Mouse (Mus musculus) midbrain, embryonic 11.5 days (tissue): ENCODE data around the gene Vti1a. TPM values are rescaled to one million over a fixed set of nuclear protein-coding genes. Genes with fewer than 3 reads are reported as not detected.
A peak's percentile ranks its signal among the peaks of the same experiment; 100 is the strongest.

ENCODE experiments used
- ATAC-seq: fragments of 200-750 bp; cut with Nextera tagmentation; 2 replicates; pipeline ENCODE4 v1.8.0; 2017; ENCODE audit warnings: moderate TSS enrichment, moderate library complexity; ENCODE audit not compliant: low FRiP score
- DNase-seq: peaks from one replicate; pipeline ENCODE4 v3.0.0; 2015; ENCODE audit warnings: low spot score; ENCODE audit errors: missing footprints
- H3K27ac ChIP-seq: fragments of 300-500 bp; sonication (generic); 2 replicates; pipeline ENCODE4 v1.5.1; 2014; ENCODE audit warnings: low read depth, low read length
- H3K27me3 ChIP-seq: fragments of 300-500 bp; sonication (generic); 2 replicates; pipeline ENCODE4 v1.6.1; 2014; ENCODE audit warnings: mild to moderate bottlenecking, low read length, moderate library complexity, mixed read lengths; ENCODE audit not compliant: control insufficient read depth, insufficient read depth
- H3K36me3 ChIP-seq: fragments of 300-500 bp; sonication (generic); 2 replicates; pipeline ENCODE4 v1.6.1; 2014; ENCODE audit warnings: mild to moderate bottlenecking, low read length, moderate library complexity, mixed read lengths; ENCODE audit not compliant: control insufficient read depth, insufficient read depth
- H3K4me1 ChIP-seq: fragments of 300-500 bp; sonication (generic); 2 replicates; pipeline ENCODE4 v1.6.1; 2014; ENCODE audit warnings: low read length; ENCODE audit not compliant: control insufficient read depth, insufficient read depth
- H3K4me2 ChIP-seq: fragments of 300-500 bp; sonication (generic); 2 replicates; pipeline ENCODE4 v1.6.1; 2014; ENCODE audit warnings: mild to moderate bottlenecking, moderate library complexity
- H3K4me3 ChIP-seq: fragments of 300-500 bp; sonication (generic); 2 replicates; pipeline ENCODE4 v1.5.1; 2014; ENCODE audit warnings: low read depth, low read length
- H3K9ac ChIP-seq: fragments of 300-500 bp; sonication (generic); 2 replicates; pipeline ENCODE4 v1.6.1; 2014; ENCODE audit warnings: low read length
- H3K9me3 ChIP-seq: fragments of 300-500 bp; sonication (generic); 2 replicates; pipeline ENCODE4 v1.6.1; 2016; ENCODE audit warnings: low read length; ENCODE audit not compliant: control insufficient read depth
- WGBS: fragments of 180-500 bp; shearing (Covaris S2); extraction: QIAGEN DNeasy Blood & Tissue Kit; methylation state at CpG from one replicate; pipeline ENCODE4 v1.1.7; 2014; 5-methylcytosine and 5-hydroxymethylcytosine counted together
- polyA plus RNA-seq: library from polyadenylated mRNA; unstranded; fragments of >200 nt; fragmentation: Nextera tagmentation; extraction: Ambion mirVana; gene quantifications from 2 replicates; pipeline ENCODE4 v1.2.1, GENCODE M21; 2014

The Vti1a gene
- polyA plus RNA-seq, 1 experiment from 2014 or later: 27.1 TPM

DNA sequence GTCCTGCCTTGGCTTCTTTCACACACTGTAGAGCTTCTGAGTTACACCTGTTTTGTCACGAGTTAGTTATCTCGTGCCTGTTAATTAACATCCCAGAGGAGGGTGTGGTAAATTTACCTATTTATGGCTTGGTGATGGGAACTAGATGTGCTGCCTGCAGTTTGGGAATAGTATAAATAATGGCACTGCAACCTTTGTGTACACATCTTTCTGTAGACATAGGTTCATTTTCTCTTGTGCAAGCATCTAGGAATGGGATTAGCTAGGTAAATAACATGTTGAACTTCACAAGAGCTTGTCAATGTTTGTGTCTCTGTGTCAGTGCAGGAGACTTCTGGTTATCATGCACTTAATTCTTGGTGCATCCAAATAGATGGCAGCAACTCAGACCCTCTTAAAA, 204.1 kb downstream of the Vti1a start:
- WGBS: 85% methylated on average over 2 of the region's 2 CpGs
- Histone ChIP-seq H3K4me1 (no peaks in the 10 kb centered on the region), H3K4me3 (no peak overlapping the region), H3K4me2 (no peak overlapping the region), H3K27ac (no peak overlapping the region), H3K27me3 (no peaks in the 10 kb centered on the region), H3K36me3 (no peaks in the 10 kb centered on the region), H3K9me3 (no peaks in the 10 kb centered on the region), H3K9ac (no peak overlapping the region)
- ATAC-seq: no peak
- no peak for DNase-seq

DNA sequence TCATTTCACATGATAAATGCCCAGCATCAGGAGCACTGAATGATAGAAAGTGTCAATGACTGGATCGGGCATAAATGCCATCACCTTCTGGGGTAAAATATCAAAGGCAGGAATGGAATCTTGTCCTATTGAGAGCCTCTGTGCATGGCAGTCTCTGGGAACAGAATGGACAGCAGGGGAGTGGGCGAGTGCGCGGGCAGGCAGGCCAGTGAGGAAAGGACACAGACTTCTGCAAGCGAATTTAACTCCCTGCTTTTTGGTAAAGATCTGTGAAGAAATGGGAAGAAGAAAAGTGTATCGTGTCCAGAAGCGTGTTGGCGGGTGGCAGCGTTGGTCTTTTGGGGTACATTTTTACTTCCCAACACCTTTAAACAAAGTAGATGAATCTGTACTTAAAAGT, 207.2 kb downstream of the Vti1a start:
- 82% methylated on average over 9 of the region's 9 CpGs for WGBS
- H3K27ac ChIP-seq: no peak overlapping the region
- no peaks in the 10 kb centered on the region for H3K4me1 ChIP-seq
- no peaks in the 10 kb centered on the region for H3K36me3 ChIP-seq
- no peak for ATAC-seq
- no peak overlapping the region for H3K4me2 ChIP-seq
- H3K9me3 ChIP-seq: no peaks in the 10 kb centered on the region
- H3K27me3 ChIP-seq: no peaks in the 10 kb centered on the region
- no peak overlapping the region for H3K9ac ChIP-seq
- no peak for DNase-seq
- H3K4me3 ChIP-seq: no peak overlapping the region

DNA sequence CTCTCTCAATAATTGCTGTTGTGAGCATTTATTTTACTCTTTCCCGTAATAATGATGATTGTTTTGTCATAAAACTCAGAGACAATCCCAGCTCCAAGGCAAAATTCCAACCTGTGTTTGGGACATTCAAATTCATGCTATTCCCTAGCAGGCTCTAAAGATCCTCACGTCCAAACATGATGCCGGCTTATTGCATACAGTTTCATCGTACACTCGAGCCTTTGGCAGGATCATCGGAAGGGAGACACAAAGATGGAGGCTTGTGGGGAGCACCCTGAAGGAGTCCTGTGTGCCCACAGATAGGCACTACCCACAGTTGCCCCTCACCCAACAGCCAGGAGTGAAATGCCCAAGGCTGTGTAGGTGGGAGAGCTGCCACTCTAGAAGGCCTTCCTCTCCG, 208.3 kb downstream of the Vti1a start:
- no peak for ATAC-seq

DNA sequence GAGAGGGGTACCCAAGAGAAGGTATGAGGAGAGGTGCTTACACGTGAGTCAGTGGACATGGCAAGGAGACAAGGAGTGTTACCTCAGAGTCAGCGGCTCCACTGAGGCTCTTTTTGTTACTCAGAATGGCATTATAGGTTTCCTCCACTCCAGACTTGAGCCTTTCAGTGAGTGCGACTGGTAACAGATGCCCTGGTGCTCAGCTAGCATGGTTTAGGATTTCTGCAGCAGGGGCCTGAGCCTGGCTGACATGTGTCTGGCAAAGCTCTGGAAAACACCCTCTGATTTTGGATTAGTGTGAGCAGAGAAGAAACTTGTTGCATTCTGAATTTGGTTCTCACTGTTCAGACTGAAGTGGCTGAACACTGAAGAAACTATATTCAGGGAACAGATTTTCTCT, 209.0 kb downstream of the Vti1a start:
- Histone ChIP-seq H3K27me3 (no peaks in the 10 kb centered on the region), H3K36me3 (no peaks in the 10 kb centered on the region), H3K4me3 (no peak overlapping the region), H3K27ac (no peak overlapping the region), H3K9ac (no peak overlapping the region), H3K9me3 (no peaks in the 10 kb centered on the region), H3K4me2 (no peak overlapping the region), H3K4me1 (no peaks in the 10 kb centered on the region)
- DNase-seq (no peak), ATAC-seq (no peak)
- 82% methylated on average over 3 of the region's 3 CpGs for WGBS

More for the DNA sequence above, 208.3 kb downstream of the Vti1a start:
- Histone ChIP-seq H3K9ac (no peak overlapping the region), H3K4me1 (no peaks in the 10 kb centered on the region), H3K27me3 (no peaks in the 10 kb centered on the region), H3K27ac (no peak overlapping the region), H3K4me3 (no peak overlapping the region), H3K36me3 (no peaks in the 10 kb centered on the region), H3K4me2 (no peak overlapping the region), H3K9me3 (no peaks in the 10 kb centered on the region)
- DNase-seq: no peak
- 93% methylated on average over 7 of the region's 7 CpGs for WGBS

DNA sequence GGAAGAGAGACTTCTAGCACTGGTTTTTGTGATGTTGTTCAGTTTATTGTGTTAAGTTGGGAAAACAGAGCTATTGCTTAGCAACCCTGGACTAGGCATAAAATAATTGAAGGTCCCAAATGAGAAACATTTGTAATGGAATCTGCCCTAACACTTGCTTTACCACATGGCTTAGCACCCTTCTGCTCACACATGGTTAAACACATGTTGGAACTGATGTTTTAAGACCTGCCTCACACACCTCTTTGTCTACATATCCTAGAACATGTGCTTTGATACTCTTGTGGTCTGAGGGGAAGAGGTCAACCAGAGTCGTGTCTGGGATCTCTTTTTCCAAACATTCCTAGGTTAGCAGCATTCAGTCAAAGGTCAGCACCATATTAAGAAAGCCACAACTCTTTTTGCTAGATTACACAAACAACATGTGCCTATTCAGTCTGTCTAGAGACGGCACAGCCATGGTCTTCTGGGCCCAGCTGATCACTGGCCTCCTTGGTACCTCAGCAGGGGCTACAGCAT, 210.7 kb downstream of the Vti1a start:
- ATAC-seq (no peak), DNase-seq (peak; percentile 78)
- WGBS: 46% methylated on average over 2 of the region's 2 CpGs
- Histone ChIP-seq H3K27me3 (no peaks in the 10 kb centered on the region), H3K4me2 (no peak overlapping the region), H3K9me3 (no peaks in the 10 kb centered on the region), H3K4me1 (no peaks in the 10 kb centered on the region), H3K36me3 (no peaks in the 10 kb centered on the region), H3K4me3 (no peak overlapping the region), H3K27ac (no peak overlapping the region), H3K9ac (no peak overlapping the region)

DNA sequence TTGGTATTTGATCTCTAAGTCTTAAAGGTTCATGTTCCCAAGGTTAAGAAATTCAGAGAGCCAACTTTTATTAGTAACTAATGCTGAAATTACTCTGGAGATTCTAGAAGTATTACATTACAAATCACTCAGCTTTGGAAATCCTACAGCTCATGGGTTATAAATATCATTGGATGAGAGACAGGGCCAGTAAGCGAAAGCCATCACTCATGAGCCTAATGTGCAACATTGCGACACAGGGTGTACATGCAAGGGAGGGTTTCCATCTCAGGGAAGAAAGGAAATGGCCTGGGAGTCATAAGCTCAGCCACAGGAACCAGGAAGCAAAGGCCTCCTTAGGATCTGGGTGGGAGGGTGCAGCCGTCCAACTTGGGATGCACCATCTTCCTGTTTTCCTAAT, 213.9 kb downstream of the Vti1a start:
- Histone ChIP-seq H3K9me3 (no peaks in the 10 kb centered on the region), H3K4me1 (no peaks in the 10 kb centered on the region), H3K36me3 (no peaks in the 10 kb centered on the region), H3K4me3 (no peak overlapping the region), H3K4me2 (no peak overlapping the region), H3K27me3 (no peaks in the 10 kb centered on the region), H3K27ac (no peak overlapping the region), H3K9ac (no peak overlapping the region)
- 93% methylated on average over 3 of the region's 3 CpGs for WGBS
- ATAC-seq (no peak), DNase-seq (peak; percentile 71)

DNA sequence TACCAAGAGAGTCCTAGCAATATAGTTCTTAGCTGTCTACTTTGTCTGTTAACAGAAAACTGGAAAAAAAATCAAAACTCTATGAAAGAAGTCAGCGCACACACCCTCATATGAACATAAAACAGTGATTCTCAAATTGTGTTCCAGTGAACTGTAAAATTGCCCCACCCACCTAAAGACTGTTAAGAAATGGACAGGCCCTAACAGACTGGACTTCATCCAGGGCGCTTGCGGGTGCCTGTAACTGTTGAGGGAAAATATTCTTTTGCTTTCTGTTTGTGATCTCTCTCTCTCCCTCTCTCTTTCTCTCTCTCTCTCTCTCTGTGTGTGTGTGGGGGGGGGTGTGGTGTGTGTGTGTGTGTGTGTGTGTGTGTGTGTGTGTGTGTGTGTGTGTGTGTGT, 216.6 kb downstream of the Vti1a start:
- DNase-seq: no peak
- Histone ChIP-seq H3K9me3 (no peaks in the 10 kb centered on the region), H3K27ac (no peak overlapping the region), H3K9ac (no peak overlapping the region), H3K4me1 (no peaks in the 10 kb centered on the region), H3K4me2 (no peak overlapping the region), H3K36me3 (no peaks in the 10 kb centered on the region), H3K27me3 (no peaks in the 10 kb centered on the region), H3K4me3 (no peak overlapping the region)
- ATAC-seq: no peak
- WGBS: 94% methylated on average over 3 of the region's 3 CpGs

DNA sequence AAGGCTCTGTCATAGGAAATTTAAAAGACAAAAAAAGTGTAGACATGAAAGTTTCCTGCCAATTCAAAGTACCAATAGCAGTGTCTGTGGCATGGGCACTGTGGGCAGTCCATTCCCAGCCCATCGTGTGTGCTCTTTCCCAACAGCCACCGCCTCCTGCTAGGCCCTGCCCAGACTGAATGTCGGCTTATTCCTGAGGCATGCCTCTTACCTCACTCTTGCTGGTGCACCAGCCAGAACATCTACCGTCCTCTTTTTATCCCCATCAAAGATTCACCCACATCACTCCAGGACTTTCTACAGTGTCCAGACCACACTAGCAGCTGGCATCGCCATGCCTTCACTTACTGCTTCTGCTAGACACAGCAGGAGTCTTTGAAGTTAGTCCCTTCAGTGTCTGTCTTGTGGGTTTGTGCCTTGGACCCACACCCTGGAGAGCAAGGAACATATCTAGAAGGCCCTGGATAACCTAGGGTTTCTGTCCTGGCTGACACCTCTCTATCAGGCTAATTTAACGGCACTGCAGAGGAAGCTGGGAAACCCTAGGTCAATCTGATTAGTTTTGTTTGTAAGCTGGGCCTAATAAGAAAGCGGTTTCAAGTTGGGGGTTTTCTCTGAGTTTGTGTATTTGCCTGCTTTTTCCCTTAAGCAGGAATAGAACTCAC, 220.3 kb downstream of the Vti1a start:
- no peaks in the 10 kb centered on the region for H3K36me3 ChIP-seq
- no peak overlapping the region for H3K4me2 ChIP-seq
- H3K4me3 ChIP-seq: no peak overlapping the region
- ATAC-seq: no peak
- no peaks in the 10 kb centered on the region for H3K4me1 ChIP-seq
- peak; percentile 69 for DNase-seq
- WGBS: 87% methylated on average over 7 of the region's 7 CpGs
- no peaks in the 10 kb centered on the region for H3K9me3 ChIP-seq
- H3K9ac ChIP-seq: no peak overlapping the region
- H3K27me3 ChIP-seq: no peaks in the 10 kb centered on the region
- no peak overlapping the region for H3K27ac ChIP-seq

DNA sequence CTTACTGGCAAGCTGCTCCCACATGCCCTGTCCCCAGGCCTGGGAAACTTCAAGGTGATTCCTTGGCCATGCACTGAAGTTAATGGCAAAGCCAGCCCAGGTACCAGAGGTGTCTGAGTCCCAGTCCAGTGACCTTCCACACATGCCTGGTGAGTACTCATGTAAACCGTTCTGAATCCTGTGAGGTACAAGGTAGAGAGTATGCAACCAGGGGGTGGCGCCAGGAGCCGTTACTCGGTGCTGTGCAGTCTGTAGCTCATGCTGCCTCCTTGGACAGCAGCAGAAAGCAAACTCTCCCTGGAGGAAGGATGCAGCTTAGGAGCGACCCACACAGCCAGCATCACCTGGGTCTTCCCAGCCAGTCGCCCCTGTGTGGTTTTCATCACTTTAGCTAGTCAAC, 221.6 kb downstream of the Vti1a start:
- DNase-seq (no peak), ATAC-seq (no peak)
- no peak overlapping the region for H3K4me3 ChIP-seq
- H3K36me3 ChIP-seq: no peaks in the 10 kb centered on the region
- no peak overlapping the region for H3K4me2 ChIP-seq
- H3K9ac ChIP-seq: no peak overlapping the region
- H3K27ac ChIP-seq: no peak overlapping the region
- H3K27me3 ChIP-seq: no peaks in the 10 kb centered on the region
- no peaks in the 10 kb centered on the region for H3K9me3 ChIP-seq
- no peaks in the 10 kb centered on the region for H3K4me1 ChIP-seq
- 23% methylated on average over 6 of the region's 6 CpGs for WGBS
